Mouse (Mus musculus) MEL (cell line): ENCODE measurements around the gene Rpl18a. TPM values are rescaled to one million over a fixed set of nuclear protein-coding genes. Genes with fewer than 3 reads are reported as not detected.

ENCODE experiments used
- DNase-seq: peaks from one replicate; pipeline ENCODE4 v3.0.0; 2011; ENCODE audit warnings: low read depth, low spot score
- H3K27ac ChIP-seq: 2 replicates; pipeline ENCODE4 v1.5.1; 2012; ENCODE audit warnings: low read depth, mild to moderate bottlenecking, control low read depth, low read length, moderate library complexity; ENCODE audit not compliant: control insufficient read depth
- H3K27me3 ChIP-seq, 2 experiments: fragments of 150-350 bp in 1 of 2; sonication (generic) in 1 of 2; 2 replicates each; pipeline ENCODE4 v1.6.1; 2012; ENCODE audit warnings: low read length in 2 of 2, mild to moderate bottlenecking in 2 of 2, improper control_type of control experiment in 1 of 2, moderate library complexity in 1 of 2; ENCODE audit not compliant: insufficient read depth in 2 of 2, control insufficient read depth in 1 of 2
- H3K36me3 ChIP-seq, 2 experiments: 2 replicates each; pipeline ENCODE4 v1.6.1; 2012 to 2014; ENCODE audit warnings: low read length in 2 of 2, improper control_type of control experiment in 1 of 2, inconsistent platforms in 1 of 2, mild to moderate bottlenecking in 1 of 2; ENCODE audit not compliant: insufficient read depth in 2 of 2, control insufficient read depth in 1 of 2
- H3K4me1 ChIP-seq, 2 experiments: fragments of 150-350 bp in 1 of 2; sonication (generic) in 1 of 2; 2 replicates each; pipeline ENCODE4 v1.6.1; 2012; ENCODE audit warnings: low read length in 2 of 2, improper control_type of control experiment in 1 of 2, mild to moderate bottlenecking in 1 of 2; ENCODE audit not compliant: insufficient read depth in 2 of 2, control insufficient read depth in 1 of 2
- H3K4me3 ChIP-seq, 2 experiments: fragments of 150-350 bp in 1 of 2; sonication (generic) in 1 of 2; 2 replicates each; pipeline ENCODE4 v1.5.1; 2012; ENCODE audit warnings: low read depth in 2 of 2, low read length in 2 of 2, mild to moderate bottlenecking in 2 of 2, moderate library complexity in 2 of 2, control low read depth in 1 of 2, improper control_type of control experiment in 1 of 2; ENCODE audit not compliant: control insufficient read depth in 1 of 2, insufficient read depth in 1 of 2
- H3K79me2 ChIP-seq: 2 replicates; pipeline ENCODE4 v1.6.1; 2012; ENCODE audit warnings: mild to moderate bottlenecking, low read length, moderate library complexity; ENCODE audit not compliant: control insufficient read depth, poor library complexity, insufficient read depth
- H3K9ac ChIP-seq: 2 replicates; pipeline ENCODE4 v1.6.1; 2012; ENCODE audit warnings: low read depth, mild to moderate bottlenecking, control low read depth, low read length, moderate library complexity; ENCODE audit not compliant: control insufficient read depth, poor library complexity, severe bottlenecking
- H3K9me3 ChIP-seq: fragments of 150-350 bp; sonication (generic); replicated peaks from 2 replicates; pipeline ENCODE4 v1.6.1; 2012; ENCODE audit warnings: mild to moderate bottlenecking, low read length, improper control_type of control experiment, moderate library complexity; ENCODE audit not compliant: insufficient read depth
- CHD1 ChIP-seq: IDR thresholded peaks from 2 replicates; pipeline ENCODE4 v1.6.1; 2012; ENCODE audit warnings: low read depth, mild to moderate bottlenecking, inconsistent platforms, low read length, improper control_type of control experiment
- CHD2 ChIP-seq: IDR thresholded peaks from 2 replicates; pipeline ENCODE4 v1.6.1; 2011; ENCODE audit warnings: low read length, improper control_type of control experiment
- CTCF ChIP-seq, 3 experiments: IDR thresholded peaks in 2 of 3; conservative IDR thresholded peaks in 1 of 3; 2 replicates each; pipeline ENCODE4 v1.5.1; 2011 to 2012; ENCODE audit warnings: low read length in 3 of 3, low read depth in 2 of 3, mild to moderate bottlenecking in 2 of 3, improper control_type of control experiment in 1 of 3, inconsistent platforms in 1 of 3, mixed read lengths in 1 of 3, moderate library complexity in 1 of 3; ENCODE audit not compliant: control insufficient read depth in 1 of 3, insufficient read depth in 1 of 3, poor library complexity in 1 of 3, severe bottlenecking in 1 of 3
- E2F4 ChIP-seq: IDR thresholded peaks from 2 replicates; pipeline ENCODE4 v1.6.1; 2011; ENCODE audit warnings: low read depth, low read length, improper control_type of control experiment, borderline replicate concordance
- ELF1 ChIP-seq: IDR thresholded peaks from 2 replicates; pipeline ENCODE4 v1.6.1; 2014; ENCODE audit warnings: low read depth, mild to moderate bottlenecking, inconsistent platforms, low read length, improper control_type of control experiment, moderate library complexity
- EP300 ChIP-seq, 2 experiments: IDR thresholded peaks; 2 replicates each; pipeline ENCODE4 v1.6.1; 2011; ENCODE audit warnings: improper control_type of control experiment in 2 of 2, low read length in 2 of 2, low read depth in 1 of 2, mild to moderate bottlenecking in 1 of 2
- JUND ChIP-seq: IDR thresholded peaks from 2 replicates; pipeline ENCODE4 v1.6.1; 2011; ENCODE audit warnings: low read depth, mild to moderate bottlenecking, improper control_type of control experiment, low read length
- MAX ChIP-seq: IDR thresholded peaks from 2 replicates; pipeline ENCODE4 v1.6.1; 2011; ENCODE audit warnings: low read length, improper control_type of control experiment
- MXI1 ChIP-seq: IDR thresholded peaks from 2 replicates; pipeline ENCODE4 v1.6.1; 2011; ENCODE audit warnings: mild to moderate bottlenecking, low read depth, low read length, improper control_type of control experiment
- MYC ChIP-seq: IDR thresholded peaks from 2 replicates; pipeline ENCODE4 v1.6.1; 2011; ENCODE audit warnings: low read depth, mild to moderate bottlenecking, low read length, improper control_type of control experiment, moderate library complexity
- RAD21 ChIP-seq: IDR thresholded peaks from 2 replicates; pipeline ENCODE4 v1.6.1; 2011; ENCODE audit warnings: mild to moderate bottlenecking, low read depth, low read length, improper control_type of control experiment
- SIN3A ChIP-seq: IDR thresholded peaks from 2 replicates; pipeline ENCODE4 v1.6.1; 2012; ENCODE audit warnings: low read length, improper control_type of control experiment, inconsistent platforms
- SMC3 ChIP-seq: IDR thresholded peaks from 2 replicates; pipeline ENCODE4 v1.6.1; 2011; ENCODE audit warnings: low read depth, low read length, improper control_type of control experiment
- TBP ChIP-seq: IDR thresholded peaks from 2 replicates; pipeline ENCODE4 v1.8.0; 2011; ENCODE audit warnings: low read depth, low read length, improper control_type of control experiment
- TCF12 ChIP-seq: IDR thresholded peaks from 2 replicates; pipeline ENCODE4 v1.6.1; 2014; ENCODE audit warnings: low read depth, mild to moderate bottlenecking, inconsistent platforms, low read length, improper control_type of control experiment, moderate library complexity
- ZC3H11A ChIP-seq: IDR thresholded peaks from 2 replicates; pipeline ENCODE4 v1.6.1; 2012; ENCODE audit warnings: low read depth, mild to moderate bottlenecking, inconsistent platforms, low read length, improper control_type of control experiment
- ZMIZ1 ChIP-seq: IDR thresholded peaks from 2 replicates; pipeline ENCODE4 v1.6.1; 2012; ENCODE audit warnings: low read depth, mild to moderate bottlenecking, inconsistent platforms, low read length, improper control_type of control experiment, moderate library complexity
- polyA plus RNA-seq, 2 experiments: library from polyadenylated mRNA; stranded (reverse) in 1 of 2; unstranded in 1 of 2; fragments of >175 nt in 1 of 2; fragments of >200 nt in 1 of 2; gene quantifications; 2 replicates each; pipeline versions ENCODE4 v1.2.1 to v1.2.4; 2012; ENCODE audit warnings: low replicate concordance in 2 of 2, low read depth in 1 of 2; ENCODE audit not compliant: insufficient read length in 2 of 2, insufficient read depth in 1 of 2, missing spikeins in 1 of 2
- total RNA-seq: library from RNA; depleted of rRNA; stranded (reverse); fragments of 300-350 nt; gene quantifications from 2 replicates; pipeline ENCODE4 v1.2.3, GENCODE M21; 2012

Gene Rpl18a
- total and polyA plus RNA-seq, 3 experiments = 5,399 to 5,671 TPM; not detected in 1

DNA sequence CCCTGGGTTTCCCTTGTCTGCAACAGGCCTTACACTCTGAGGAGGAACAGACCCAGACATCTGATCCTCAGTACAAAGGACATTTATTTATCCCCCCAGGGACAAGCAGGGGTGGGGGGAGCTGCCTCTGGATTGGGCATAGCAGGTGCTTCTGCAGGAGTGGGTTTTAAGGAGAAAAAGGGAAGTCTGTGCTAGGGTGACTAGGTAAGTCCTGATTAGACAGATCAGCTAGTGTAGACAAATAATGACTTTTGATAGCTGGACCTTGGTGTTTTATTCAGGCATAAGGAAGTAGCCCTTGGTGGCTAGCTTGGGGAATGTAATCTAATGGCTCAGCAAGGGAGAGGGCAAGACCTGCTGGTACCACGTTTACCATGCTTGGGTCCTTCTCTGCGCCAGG lies 2.0 kb upstream of the Rpl18a start:
- H3K4me3 ChIP-seq = no peak overlapping the region; a peak in 1 of 4 replicates
- H3K27me3 ChIP-seq = no peaks in the 10 kb centered on the region
- H3K27ac ChIP-seq = peak overlapping the region; percentile 62
- DNase-seq = peak; percentile 72
- peaks cover 4 to 13% of the 10 kb centered on the region in 2 experiments; a peak in 3 of 4 replicates for H3K4me1 ChIP-seq
- peaks cover 7 to 17% of the 10 kb centered on the region in 2 experiments; a peak in 3 of 4 replicates for H3K36me3 ChIP-seq
- H3K79me2 ChIP-seq = peaks cover 19% of the 10 kb centered on the region
- H3K9me3 ChIP-seq = no peaks in the 10 kb centered on the region
- H3K9ac ChIP-seq = peak overlapping the region; percentile 93
- TF ChIP-seq MAX (no peak), EP300 (IDR thresholded peaks at IDR 0.05; ENCODE audit: low read depth in 1 of 2, low read length in 2 of 2) (peak in 1 of 2 experiments; percentile 37; a peak in 1 of 4 replicates)

DNA sequence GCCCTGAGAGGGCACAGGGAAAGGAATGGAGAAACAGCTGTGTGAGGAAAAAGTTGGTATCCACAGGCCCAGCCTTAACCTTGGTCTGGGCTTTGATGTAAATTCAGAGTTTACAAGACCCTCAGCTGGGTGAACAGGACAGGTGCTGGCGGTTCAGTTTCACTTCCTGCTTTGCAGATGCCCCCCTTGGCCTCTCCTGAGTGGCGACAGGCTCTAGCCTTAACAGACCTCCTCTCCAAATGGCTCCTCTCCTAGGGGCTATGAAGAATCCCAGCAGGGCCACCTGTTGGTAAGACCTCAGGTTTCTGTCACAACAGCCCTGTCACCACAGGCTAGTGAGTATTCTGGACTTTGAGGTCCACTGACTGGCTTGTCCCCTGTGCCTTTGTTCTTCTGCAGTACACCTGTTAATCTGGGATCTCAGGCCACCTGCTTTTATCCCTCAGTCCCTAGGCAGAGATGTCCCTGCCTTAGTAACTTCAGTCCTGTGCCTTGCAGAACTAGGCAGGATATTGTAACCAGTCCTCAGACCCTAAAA lies 1.5 kb upstream of the Rpl18a start:
- Histone ChIP-seq H3K4me1 (peaks cover 4 to 11% of the 10 kb centered on the region in 2 experiments; a peak in 3 of 4 replicates), H3K27me3 (no peaks in the 10 kb centered on the region), H3K79me2 (peaks cover 19% of the 10 kb centered on the region), H3K27ac (peak overlapping the region; percentile 62), H3K9ac (peak overlapping the region; percentile 93), H3K9me3 (no peaks in the 10 kb centered on the region), H3K4me3 (peak overlapping the region; percentile 74 to 85), H3K36me3 (peaks cover 7 to 17% of the 10 kb centered on the region in 2 experiments; a peak in 3 of 4 replicates)
- peak; percentile 62 for DNase-seq
- TF ChIP-seq MYC (no peak), ELF1 (peak; percentile 41; the same call in 1 of the 2 replicates), ZMIZ1 (no peak)

GRCm38 (mm10) chr8:70897681-70898413 lies 635 bp upstream of the Rpl18a start:
- DNase-seq = peak; percentile 91
- TF ChIP-seq JUND (peak; percentile 61; the same call in 1 of the 2 replicates), TCF12 (0 out of 2 replicates have a peak, but pooled peaks have one; percentile 4), SIN3A (peak; percentile 52), MXI1 (peak; percentile 85), MYC (peak; percentile 70; the same call in 1 of the 2 replicates), ELF1 (0 out of 2 replicates have a peak, but pooled peaks have one; percentile 9), SMC3 (peak; percentile 68), CTCF (IDR thresholded peaks at IDR 0.05 in 2 of 3, conservative IDR thresholded peaks at IDR 0.05 in 1 of 3; ENCODE audit: control insufficient read depth in 1 of 3, insufficient read depth in 1 of 3, low read depth in 2 of 3, low read length in 3 of 3, poor library complexity in 1 of 3, severe bottlenecking in 1 of 3) (peak; percentile 78 to 94 (median 87)), CHD2 (no peak), ZC3H11A (peak; percentile 41), TBP (no peak), RAD21 (peak; percentile 77), E2F4 (no peak), CHD1 (0 out of 2 replicates have a peak, but pooled peaks have one; percentile 78)

More at GRCm38 (mm10) chr8:70897681-70898413, 635 bp upstream of the Rpl18a start:
- peaks cover 4 to 11% of the 10 kb centered on the region in 2 experiments; a peak in 3 of 4 replicates for H3K4me1 ChIP-seq
- no peaks in the 10 kb centered on the region for H3K27me3 ChIP-seq
- H3K4me3 ChIP-seq = peak overlapping the region; percentile 74 to 85
- peak overlapping the region; percentile 91 for H3K27ac ChIP-seq
- peak overlapping the region; percentile 93 for H3K9ac ChIP-seq
- no peaks in the 10 kb centered on the region for H3K9me3 ChIP-seq
- peaks cover 7 to 17% of the 10 kb centered on the region in 2 experiments; a peak in 3 of 4 replicates for H3K36me3 ChIP-seq
- H3K79me2 ChIP-seq = peaks cover 19% of the 10 kb centered on the region
